Mouse (Mus musculus): ENCODE results near the gene Rgs14.
A peak's percentile ranks its signal among the peaks of the same experiment; 100 is the strongest.

GRCm38 (mm10) chr13:55418004-55418403 is 48.5 kb downstream of the Rgs14 start:
- TF ChIP-seq CTCF (conservative IDR thresholded peaks at IDR 0.05; ENCODE audit: low read length) (peak; percentile 84), NANOG (IDR thresholded peaks at IDR 0.05; ENCODE audit: borderline replicate concordance, low read length) (no peak), POU5F1 (IDR thresholded peaks at IDR 0.05; ENCODE audit: borderline replicate concordance, low read length) (no peak)
